Mouse (Mus musculus) myocyte (in vitro differentiated cells): ENCODE measurements around the gene Mtg1. TPM values are rescaled to one million over a fixed set of nuclear protein-coding genes. Genes with fewer than 3 reads are reported as not detected.

ENCODE experiments used
- H3K27me3 ChIP-seq: one replicate; pipeline ENCODE4 v1.6.1; 2011; ENCODE audit not compliant: control insufficient read depth, insufficient read depth, insufficient read length
- H3K36me3 ChIP-seq: one replicate; pipeline ENCODE4 v1.6.1; 2011; ENCODE audit not compliant: control insufficient read depth, insufficient read depth
- H3K4me2 ChIP-seq: one replicate; pipeline ENCODE4 v1.6.1; 2011; ENCODE audit warnings: low read depth, control low read depth
- H3K4me3 ChIP-seq: one replicate; pipeline ENCODE4 v1.5.1; 2011; ENCODE audit warnings: mild to moderate bottlenecking, control low read depth, moderate library complexity
- H3K79me2 ChIP-seq: one replicate; pipeline ENCODE4 v1.6.1; 2011; ENCODE audit not compliant: control insufficient read depth, insufficient read depth
- H3ac ChIP-seq: one replicate; pipeline ENCODE4 v1.6.1; 2011; ENCODE audit not compliant: control insufficient read depth, insufficient read length
- CEBPB ChIP-seq: IDR thresholded peaks from 2 replicates; pipeline ENCODE4 v1.6.1; 2011; ENCODE audit warnings: mild to moderate bottlenecking, moderate library complexity; ENCODE audit not compliant: poor library complexity, insufficient read depth, severe bottlenecking
- E2F4 ChIP-seq: IDR thresholded peaks from one replicate; pipeline ENCODE4 v1.6.1; 2011; ENCODE audit warnings: mild to moderate bottlenecking, control low read depth, moderate library complexity; ENCODE audit not compliant: insufficient read depth
- MAX ChIP-seq: IDR thresholded peaks from one replicate; pipeline ENCODE4 v1.6.1; 2011; ENCODE audit warnings: low read depth, mild to moderate bottlenecking, control low read depth
- MYOD1 ChIP-seq, 3 experiments: IDR thresholded peaks; one replicate each; pipeline ENCODE4 v1.6.1; 2011; ENCODE audit warnings: control low read depth in 2 of 3, low read depth in 2 of 3, mild to moderate bottlenecking in 2 of 3, moderate library complexity in 1 of 3; ENCODE audit not compliant: insufficient read length in 2 of 3, control insufficient read depth in 1 of 3
- MYOG ChIP-seq, 3 experiments: IDR thresholded peaks; one replicate each; pipeline ENCODE4 v1.6.1; 2011; ENCODE audit warnings: control low read depth in 2 of 3, low read depth in 2 of 3, mild to moderate bottlenecking in 2 of 3; ENCODE audit not compliant: insufficient read length in 2 of 3, control insufficient read depth in 1 of 3, insufficient read depth in 1 of 3
- POLR2A ChIP-seq: IDR thresholded peaks from one replicate; pipeline ENCODE4 v1.6.1; 2011; ENCODE audit warnings: low read depth, mild to moderate bottlenecking, control low read depth, moderate library complexity; ENCODE audit not compliant: insufficient read length
- POLR2AphosphoS2 ChIP-seq: IDR thresholded peaks from one replicate; pipeline ENCODE4 v1.6.1; 2011; ENCODE audit warnings: low read depth, control low read depth; ENCODE audit not compliant: insufficient read length
- REST ChIP-seq: IDR thresholded peaks from one replicate; pipeline ENCODE4 v1.6.1; 2011; ENCODE audit warnings: mild to moderate bottlenecking, control low read depth, moderate library complexity; ENCODE audit not compliant: insufficient read depth, insufficient read length
- SRF ChIP-seq: IDR thresholded peaks from one replicate; pipeline ENCODE4 v1.6.1; 2011; ENCODE audit warnings: low read depth; ENCODE audit not compliant: control insufficient read depth, insufficient read length
- TCF12 ChIP-seq: IDR thresholded peaks from one replicate; pipeline ENCODE4 v1.6.1; 2011; ENCODE audit warnings: mild to moderate bottlenecking, control low read depth; ENCODE audit not compliant: poor library complexity, insufficient read depth, severe bottlenecking
- TCF3 ChIP-seq: IDR thresholded peaks from one replicate; pipeline ENCODE4 v1.6.1; 2011; ENCODE audit warnings: low read depth, control low read depth; ENCODE audit not compliant: insufficient read length
- USF1 ChIP-seq: IDR thresholded peaks from one replicate; pipeline ENCODE4 v1.6.1; 2011; ENCODE audit warnings: low read depth, mild to moderate bottlenecking, control low read depth, moderate library complexity
- polyA plus RNA-seq: library from polyadenylated mRNA; unstranded; fragments of >200 nt; fragmentation: generic; extraction: Trizol; gene quantifications from one replicate; pipeline ENCODE4 v1.2.1, GENCODE M21; 2012; ENCODE audit warnings: missing spikeins

Gene Mtg1
- polyA plus RNA-seq, 1 experiment, result 23.3 TPM

GRCm38 (mm10) chr7:140194031-140194430 is 56.7 kb downstream of the Mtg1 start:
- H3K4me3 ChIP-seq, result no peak overlapping the region
- H3K79me2 ChIP-seq, result no peaks in the 10 kb centered on the region
- no peaks in the 10 kb centered on the region for H3K36me3 ChIP-seq
- TF ChIP-seq CEBPB (no peak), TCF3 (no peak)
- H3K27me3 ChIP-seq, result no peaks in the 10 kb centered on the region
- no peak overlapping the region for H3K4me2 ChIP-seq
- H3ac ChIP-seq, result no peak overlapping the region

GRCm38 (mm10) chr7:140196002-140196401 is 58.6 kb downstream of the Mtg1 start:
- no peaks in the 10 kb centered on the region for H3K27me3 ChIP-seq

More at GRCm38 (mm10) chr7:140196002-140196401, 58.6 kb downstream of the Mtg1 start:
- H3K36me3 ChIP-seq, result no peaks in the 10 kb centered on the region
- no peak overlapping the region for H3ac ChIP-seq
- TF ChIP-seq MAX (no peak), POLR2AphosphoS2 (no peak), MYOD1 (IDR thresholded peaks at IDR 0.05; ENCODE audit: control insufficient read depth in 1 of 3, insufficient read length in 2 of 3, low read depth in 2 of 3) (no peak), USF1 (no peak), SRF (no peak), TCF3 (no peak), CEBPB (no peak), TCF12 (no peak), POLR2A (no peak), E2F4 (no peak), MYOG (IDR thresholded peaks at IDR 0.05; ENCODE audit: control insufficient read depth in 1 of 3, insufficient read depth in 1 of 3, insufficient read length in 2 of 3, low read depth in 2 of 3) (no peak), REST (no peak)
- H3K4me2 ChIP-seq, result no peak overlapping the region
- H3K4me3 ChIP-seq, result no peak overlapping the region
- no peaks in the 10 kb centered on the region for H3K79me2 ChIP-seq

Other genes starting within 250 kb of the Mtg1 start
- gene Kndc1, start 242.9 kb upstream of the Mtg1 start, polyA plus RNA-seq, result 0.01 TPM
- not detected for gene Utf1, start 193.8 kb upstream of the Mtg1 start, polyA plus RNA-seq
- gene 6430531B16Rik, start 158.8 kb upstream of the Mtg1 start, polyA plus RNA-seq, result 0.13 TPM
- 2.3 TPM for gene Adam8, start 145.0 kb upstream of the Mtg1 start, polyA plus RNA-seq
- 25.2 TPM for gene Zfp511, start 101.2 kb upstream of the Mtg1 start, polyA plus RNA-seq
- gene Tubgcp2, start 100.9 kb upstream of the Mtg1 start, polyA plus RNA-seq, result 22.1 TPM
- gene Msx3, start 88.5 kb upstream of the Mtg1 start, polyA plus RNA-seq, result 0.05 TPM
- not detected for gene Caly, start 55.0 kb upstream of the Mtg1 start, polyA plus RNA-seq
- not detected for gene Prap1, start 44.2 kb upstream of the Mtg1 start, polyA plus RNA-seq
- 9.5 TPM for gene Fuom, start 35.1 kb upstream of the Mtg1 start, polyA plus RNA-seq
- 7.0 TPM for gene Paox, start 21.8 kb upstream of the Mtg1 start, polyA plus RNA-seq
- gene Echs1, start 21.1 kb upstream of the Mtg1 start, polyA plus RNA-seq, result 125 TPM
- gene Sprn, start 17.3 kb downstream of the Mtg1 start, polyA plus RNA-seq, result not detected
- not detected for gene Olfr522, start 27.2 kb downstream of the Mtg1 start, polyA plus RNA-seq
- gene Olfr523, start 35.7 kb downstream of the Mtg1 start, polyA plus RNA-seq, result not detected
- not detected for gene Olfr524, start 68.4 kb downstream of the Mtg1 start, polyA plus RNA-seq
- gene Cd163l1, start 80.7 kb downstream of the Mtg1 start, polyA plus RNA-seq, result not detected
- 0.12 TPM for gene 5830411N06Rik, start 109.7 kb downstream of the Mtg1 start, polyA plus RNA-seq
- gene Olfr525, start 183.3 kb downstream of the Mtg1 start, polyA plus RNA-seq, result not detected
- gene Olfr527, start 196.5 kb downstream of the Mtg1 start, polyA plus RNA-seq, result not detected
- not detected for gene Olfr60, start 224.1 kb downstream of the Mtg1 start, polyA plus RNA-seq
- not detected for gene Olfr530, start 238.8 kb downstream of the Mtg1 start, polyA plus RNA-seq